Mouse (Mus musculus): Measurements from ENCODE around the gene Plekhm2.

GRCm38 (mm10) chr4:141664011-141664745 lies 521 bp downstream of the Plekhm2 start:
- no peak for TF ChIP-seq EP300 (IDR thresholded peaks at IDR 0.05; ENCODE audit: low read depth)
- TF ChIP-seq CTCF (IDR thresholded peaks at IDR 0.05; ENCODE audit: low read depth): no peak
